Mouse (Mus musculus) limb, embryonic 15.5 days (tissue): ENCODE measurements around the gene Cd9. TPM values are rescaled to one million over a fixed set of nuclear protein-coding genes. Genes with fewer than 3 reads are reported as not detected.

ENCODE experiments used
- ATAC-seq: fragments of 200-750 bp; cut with Nextera tagmentation; 2 replicates; pipeline ENCODE4 v1.8.0; 2017; ENCODE audit warnings: low read depth, moderate TSS enrichment; ENCODE audit not compliant: insufficient number of reproducible peaks, low FRiP score, low TSS enrichment
- H3K27ac ChIP-seq: fragments of 300-500 bp; sonication (generic); 2 replicates; pipeline ENCODE4 v1.5.1; 2015; ENCODE audit warnings: moderate library complexity, mild to moderate bottlenecking, inconsistent platforms
- H3K27me3 ChIP-seq: fragments of 300-500 bp; sonication (generic); 2 replicates; pipeline ENCODE4 v1.6.1; 2015; ENCODE audit warnings: inconsistent platforms
- H3K36me3 ChIP-seq: fragments of 300-500 bp; sonication (generic); 2 replicates; pipeline ENCODE4 v1.6.1; 2015; ENCODE audit warnings: inconsistent platforms
- H3K4me1 ChIP-seq: fragments of 300-500 bp; sonication (generic); 2 replicates; pipeline ENCODE4 v1.6.1; 2015; ENCODE audit warnings: inconsistent platforms
- H3K4me2 ChIP-seq: fragments of 300-500 bp; sonication (generic); 2 replicates; pipeline ENCODE4 v1.6.1; 2015; ENCODE audit warnings: mild to moderate bottlenecking, inconsistent platforms
- H3K4me3 ChIP-seq: fragments of 300-500 bp; sonication (generic); 2 replicates; pipeline ENCODE4 v1.5.1; 2015; ENCODE audit warnings: mild to moderate bottlenecking, inconsistent platforms
- H3K9ac ChIP-seq: fragments of 300-500 bp; sonication (generic); 2 replicates; pipeline ENCODE4 v1.6.1; 2015; ENCODE audit warnings: inconsistent platforms
- H3K9me3 ChIP-seq: fragments of 300-500 bp; sonication (generic); 2 replicates; pipeline ENCODE4 v1.6.1; 2016; ENCODE audit warnings: inconsistent platforms
- WGBS: fragments of 180-500 bp; shearing (Covaris S2); methylation state at CpG from one replicate; pipeline ENCODE4 v1.1.7; 2015; 5-methylcytosine and 5-hydroxymethylcytosine counted together
- polyA plus RNA-seq: library from polyadenylated mRNA; unstranded; fragments of >200 nt; fragmentation: Nextera tagmentation; extraction: Ambion mirVana; gene quantifications from 2 replicates; pipeline ENCODE4 v1.2.1, GENCODE M21; 2015

Gene Cd9
- polyA plus RNA-seq, 1 experiment from 2014 or later: 490 TPM

- no peaks in the 10 kb centered on the region for H3K36me3 ChIP-seq
- WGBS: 44% methylated on average over 8 of the region's 8 CpGs
- H3K4me3 ChIP-seq: no peak overlapping the region
- H3K9ac ChIP-seq: no peak overlapping the region
- H3K27ac ChIP-seq: no peak overlapping the region
- H3K4me1 ChIP-seq: peaks cover 3% of the 10 kb centered on the region
- no peak overlapping the region for H3K4me2 ChIP-seq
- H3K27me3 ChIP-seq: no peaks in the 10 kb centered on the region
- no peak for ATAC-seq
- no peaks in the 10 kb centered on the region for H3K9me3 ChIP-seq
Measured at GRCm38 (mm10) chr6:125410995-125411547, 83.5 kb downstream of the Cd9 start.

- no peak overlapping the region for H3K4me3 ChIP-seq
Measured at GRCm38 (mm10) chr6:125410551-125410950, 84.0 kb downstream of the Cd9 start.

More at GRCm38 (mm10) chr6:125410551-125410950, 84.0 kb downstream of the Cd9 start:
- ATAC-seq: no peak
- Histone ChIP-seq H3K4me2 (no peak overlapping the region), H3K9me3 (no peaks in the 10 kb centered on the region), H3K4me1 (peaks cover 3% of the 10 kb centered on the region), H3K27me3 (no peaks in the 10 kb centered on the region), H3K9ac (no peak overlapping the region), H3K27ac (no peak overlapping the region), H3K36me3 (no peaks in the 10 kb centered on the region)
- WGBS: 66% methylated on average over 11 of the region's 11 CpGs

Other genes with a start within 250 kb of the Cd9 start
- 0.34 TPM in 1 of 2 replicates, not detected in the other for gene Tuba3a, start 208.7 kb downstream of the Cd9 start, polyA plus RNA-seq
- 47.0 and 50.5 TPM in 2 replicates for gene Ltbr, start 180.9 kb downstream of the Cd9 start, polyA plus RNA-seq
- 5.2 and 5.3 TPM in 2 replicates for gene Scnn1a, start 174.1 kb downstream of the Cd9 start, polyA plus RNA-seq
- gene Tnfrsf1a, start 145.4 kb downstream of the Cd9 start, polyA plus RNA-seq: 95.6 and 98.8 TPM in 2 replicates
- 4.2 and 4.5 TPM in 2 replicates for gene Plekhg6, start 114.0 kb downstream of the Cd9 start, polyA plus RNA-seq
- 7.9 and 11.3 TPM in 2 replicates for gene Vwf, start 52.0 kb upstream of the Cd9 start, polyA plus RNA-seq
- gene Ano2, start 195.6 kb upstream of the Cd9 start, polyA plus RNA-seq: 0.05 and 0.24 TPM in 2 replicates